Mouse (Mus musculus): ENCODE data around the gene Slc1a7.

- no peak for TF ChIP-seq CTCF (IDR thresholded peaks at IDR 0.05; ENCODE audit: low read depth)
- no peak for TF ChIP-seq EP300 (IDR thresholded peaks at IDR 0.05; ENCODE audit: low read depth)
Observed at GRCm38 (mm10) chr4:107980002-107980600, 12.0 kb downstream of the Slc1a7 start.
